Mouse (Mus musculus): ENCODE measurements around the gene Evc2.

Gene Evc2

DNA sequence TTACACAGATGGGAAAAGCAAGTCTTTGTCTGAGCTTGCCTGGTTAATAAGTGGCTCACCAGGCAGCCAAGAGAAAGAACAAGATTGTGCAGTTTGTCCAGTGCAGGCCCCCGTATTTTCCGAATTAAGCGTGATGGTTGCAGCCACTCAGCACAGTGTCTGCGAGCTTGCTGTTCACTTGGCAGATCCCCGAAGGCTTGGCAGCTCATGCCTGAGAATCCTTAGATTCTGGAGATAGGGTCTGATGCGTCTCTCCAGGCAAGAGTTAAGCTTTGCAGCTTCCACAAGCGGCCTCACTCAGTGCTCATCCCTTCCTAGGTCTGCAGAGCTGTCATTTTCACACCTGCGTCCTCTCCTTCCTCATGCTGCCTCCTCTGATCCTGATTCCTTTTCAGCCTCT lies 30.5 kb downstream of the Evc2 start:
- no peak for DNase-seq (ENCODE audit: low spot score)

DNA sequence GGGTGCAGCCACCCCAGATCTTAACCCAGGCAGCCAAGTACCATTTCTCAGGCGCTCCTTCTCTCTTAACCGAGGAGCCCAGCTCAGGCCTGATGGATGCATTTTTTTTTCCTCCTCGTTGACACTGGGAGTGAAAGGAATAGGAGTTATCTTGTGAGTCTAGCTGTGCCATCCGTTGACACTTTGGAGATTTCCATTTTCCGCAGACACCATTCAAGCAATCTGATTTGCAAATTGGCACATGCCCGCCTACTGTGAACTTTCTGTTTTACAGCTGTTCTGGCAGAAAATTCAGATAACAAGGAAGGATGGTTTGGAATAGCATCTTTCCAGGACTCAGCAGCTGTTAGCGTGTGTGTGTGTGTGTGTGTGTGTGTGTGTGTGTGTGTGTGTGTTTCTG lies 39.1 kb downstream of the Evc2 start:
- DNase-seq (ENCODE audit: low spot score) = no peak

DNA sequence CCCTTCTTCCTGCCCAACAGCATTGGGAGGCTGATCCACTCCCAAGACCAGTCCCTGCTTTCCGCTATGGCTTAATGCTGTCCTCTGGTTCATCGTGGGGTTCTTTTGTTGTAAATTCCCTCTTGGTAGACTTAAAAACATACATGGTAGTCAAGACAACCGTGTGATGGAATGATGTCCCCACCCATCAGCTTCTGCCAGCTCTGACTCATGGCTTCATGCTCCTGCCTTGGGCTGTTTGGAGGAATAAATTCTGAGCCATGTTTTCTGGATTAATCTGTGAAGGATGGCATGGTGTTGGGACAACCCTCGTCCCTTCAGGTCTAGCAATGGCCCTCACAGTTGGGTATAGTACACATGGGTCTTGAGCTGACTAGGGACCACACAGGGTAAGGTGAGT lies 42.3 kb downstream of the Evc2 start:
- DNase-seq (ENCODE audit: low spot score) = no peak

DNA sequence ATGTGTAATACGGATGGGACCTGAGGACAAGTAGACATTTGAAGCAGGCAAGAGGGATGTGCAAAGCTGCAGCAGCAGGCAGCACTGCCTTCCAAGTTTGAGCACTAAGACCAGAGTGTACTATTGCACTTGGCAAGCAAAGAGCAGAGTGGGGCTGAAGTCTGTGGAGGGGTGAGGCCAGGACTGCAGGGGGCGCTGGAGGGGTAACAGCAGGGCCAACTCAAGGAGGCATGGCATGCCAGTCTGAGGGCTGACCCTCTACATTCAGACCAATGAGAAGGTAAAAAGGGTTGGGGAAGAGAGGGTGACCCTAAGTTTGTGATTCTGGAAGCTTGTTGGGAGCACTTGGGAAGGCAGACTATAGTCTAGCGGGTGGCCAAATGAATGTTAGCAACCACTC lies 45.3 kb downstream of the Evc2 start:
- no peak for DNase-seq (ENCODE audit: low spot score)

DNA sequence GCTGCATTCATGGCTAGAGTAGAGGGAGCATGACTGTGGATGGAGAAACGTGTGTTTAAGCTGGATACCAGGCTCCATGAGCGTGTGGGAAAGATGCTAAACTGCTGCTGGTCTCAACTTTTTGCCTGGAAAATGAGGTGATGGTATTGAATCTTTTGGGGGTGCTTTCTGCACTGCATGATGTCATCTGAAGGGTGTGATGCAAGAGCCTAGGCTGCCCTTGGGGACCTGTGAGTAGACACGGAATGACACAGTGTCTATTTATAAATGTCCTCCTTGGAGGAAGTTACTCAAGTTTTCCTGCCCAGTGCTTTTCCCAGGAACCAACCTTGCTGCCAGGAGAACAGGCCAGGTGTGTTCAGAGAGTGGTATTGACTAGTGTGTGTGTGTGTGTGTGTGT lies 50.3 kb downstream of the Evc2 start:
- DNase-seq (ENCODE audit: low spot score) = no peak

DNA sequence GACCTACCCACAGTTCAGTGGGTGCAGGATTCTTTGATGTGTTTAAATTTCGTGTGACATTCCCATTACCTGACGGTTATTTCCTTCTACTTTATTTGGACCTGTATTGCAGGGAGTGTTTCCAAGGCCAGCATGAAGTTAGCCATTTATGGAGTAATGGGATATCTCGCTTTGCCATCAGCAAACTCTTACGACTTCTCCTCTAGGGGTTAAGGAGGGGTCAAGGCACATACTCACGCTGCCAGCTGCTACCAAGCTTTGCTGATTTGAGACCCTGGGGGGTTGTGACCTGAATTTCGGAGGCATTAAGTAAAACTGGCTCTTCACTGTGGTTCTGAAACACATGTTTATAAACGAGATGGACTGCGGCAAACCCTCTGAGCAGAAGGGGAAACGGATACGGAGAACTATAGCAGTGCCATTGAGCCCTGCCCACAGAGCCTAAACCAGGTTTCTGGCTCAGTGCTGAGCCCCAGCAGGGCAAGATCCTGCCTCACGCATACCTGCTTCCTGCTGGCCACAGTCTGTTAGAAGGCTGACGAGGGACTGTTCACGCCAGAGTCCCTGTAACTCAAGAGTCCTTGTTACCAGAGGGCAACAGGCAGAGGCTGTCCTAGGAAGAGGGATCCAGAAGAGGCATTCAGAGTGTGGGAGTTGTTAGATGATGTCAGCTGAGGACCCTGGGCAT lies 51.7 kb downstream of the Evc2 start:
- no peak for DNase-seq (ENCODE audit: low spot score)

DNA sequence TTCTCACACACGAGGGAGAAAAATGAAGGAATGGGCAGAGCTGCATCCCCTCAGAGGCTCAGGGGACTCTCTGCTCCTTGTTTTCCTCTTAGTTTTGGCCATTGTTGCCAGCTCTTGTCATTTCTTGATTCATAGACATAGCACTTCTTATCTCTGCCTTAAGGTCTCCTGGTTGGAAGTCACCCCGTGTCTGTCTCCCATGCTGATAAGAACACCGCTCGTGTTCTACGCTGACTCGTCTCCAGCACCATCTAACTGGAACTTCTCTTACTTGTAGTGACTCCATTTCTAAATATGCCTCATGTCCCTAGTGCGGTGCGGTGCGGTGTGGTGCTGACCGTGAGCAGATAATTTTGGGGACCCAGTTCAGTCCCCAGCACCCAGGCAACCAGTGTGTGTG lies 52.6 kb downstream of the Evc2 start:
- peak; percentile 11 for DNase-seq (ENCODE audit: low spot score)

DNA sequence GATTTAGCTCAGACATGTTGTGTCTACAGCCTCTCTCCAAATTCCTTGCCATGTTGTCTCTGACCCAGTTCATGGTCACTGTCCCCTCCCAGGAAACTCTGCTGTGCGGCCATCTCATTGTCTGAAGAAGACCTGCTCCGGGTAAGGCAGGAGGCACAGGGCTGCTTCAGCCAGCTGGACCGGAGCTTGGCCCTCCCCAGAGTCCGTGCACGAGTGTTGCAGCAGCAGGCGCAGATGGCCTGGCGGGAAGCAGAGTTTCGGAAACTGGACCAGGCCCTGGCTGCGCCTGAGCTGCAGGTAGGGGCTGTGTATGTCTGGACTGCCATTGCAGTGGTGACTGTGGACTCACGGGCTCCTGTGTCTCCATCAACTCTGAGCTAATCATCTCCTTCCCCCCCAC lies 53.6 kb downstream of the Evc2 start:
- no peak for DNase-seq (ENCODE audit: low spot score)

DNA sequence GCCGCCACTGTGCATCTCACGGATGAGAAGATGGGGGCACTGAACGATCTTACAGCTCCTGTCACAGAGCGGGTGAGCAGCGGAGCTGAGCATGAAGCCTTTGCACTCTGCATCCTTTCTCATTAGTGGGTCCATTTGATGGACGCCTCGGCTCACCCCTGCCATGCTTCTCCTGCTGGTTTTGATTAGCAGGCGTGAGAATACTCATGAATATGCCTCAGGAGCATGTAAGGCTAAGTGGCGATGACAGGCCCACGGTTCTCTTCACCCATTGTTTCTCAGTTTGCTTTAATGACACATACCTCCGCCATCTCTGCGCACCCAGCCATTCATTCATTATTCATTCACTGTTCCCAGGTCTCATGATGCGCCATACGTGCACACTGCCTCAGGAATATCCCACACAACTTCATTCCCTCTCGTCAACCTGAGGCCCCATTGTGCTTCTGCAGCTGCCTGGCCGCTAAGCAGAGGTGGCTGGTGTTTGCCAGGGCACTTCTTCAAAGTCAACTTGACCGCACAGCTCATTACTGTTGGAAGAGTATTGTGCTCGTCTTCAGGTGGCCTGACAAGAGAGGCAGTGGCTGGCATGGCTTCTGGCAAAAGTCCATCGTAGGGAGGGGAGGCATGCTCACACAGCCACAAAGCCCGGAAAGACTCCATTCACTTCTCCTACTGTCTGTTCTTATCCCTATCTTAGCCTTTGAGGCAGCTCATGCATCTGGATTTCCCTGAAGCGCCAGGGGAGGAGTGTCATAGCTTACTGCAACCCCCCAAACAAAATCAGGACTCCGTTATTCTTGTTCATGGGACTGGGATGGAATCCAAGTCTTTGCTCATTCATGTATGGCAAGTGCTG lies 57.1 kb downstream of the Evc2 start:
- DNase-seq (ENCODE audit: low spot score) = peak; percentile 13

DNA sequence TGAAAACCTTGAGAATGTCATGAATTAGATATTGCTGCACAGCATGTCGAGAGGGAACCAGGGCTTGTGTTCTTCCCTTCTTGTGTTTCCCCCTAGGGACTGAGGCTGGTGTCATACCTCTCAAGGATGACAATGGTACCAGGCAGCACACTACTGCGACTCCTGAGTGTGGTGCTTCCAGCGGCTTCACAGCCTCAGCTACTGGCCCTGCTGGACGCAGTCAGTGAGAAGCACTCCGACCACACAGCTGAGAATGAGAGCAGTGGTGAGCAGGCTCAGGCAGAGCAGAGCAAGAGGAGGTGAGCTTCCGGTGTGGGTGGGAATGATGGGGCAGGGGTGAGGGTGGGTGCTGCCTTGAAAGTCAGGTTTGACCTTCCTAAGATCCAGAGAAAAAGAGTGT lies 80.7 kb downstream of the Evc2 start:
- no peak for DNase-seq (ENCODE audit: low spot score)

DNA sequence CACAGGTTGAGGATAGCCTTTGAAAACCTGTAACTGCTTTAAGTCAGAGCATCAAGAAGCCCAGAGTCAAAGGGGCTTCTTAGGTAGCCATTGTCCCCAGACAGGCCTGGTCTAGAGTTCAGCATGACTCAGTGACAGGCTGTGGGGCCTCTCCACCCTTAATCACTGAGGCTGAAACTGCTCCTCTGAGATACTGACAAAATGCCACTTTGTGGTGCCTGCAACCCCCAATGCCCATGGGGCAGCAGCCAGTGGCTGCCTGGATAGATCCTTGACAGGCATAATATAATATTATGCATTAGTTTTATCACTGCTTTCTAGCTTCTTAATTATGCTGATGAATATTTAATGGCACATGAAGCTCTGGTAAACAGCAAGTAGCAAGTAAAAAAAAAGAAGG lies 88.9 kb downstream of the Evc2 start:
- no peak for DNase-seq (ENCODE audit: low spot score)

DNA sequence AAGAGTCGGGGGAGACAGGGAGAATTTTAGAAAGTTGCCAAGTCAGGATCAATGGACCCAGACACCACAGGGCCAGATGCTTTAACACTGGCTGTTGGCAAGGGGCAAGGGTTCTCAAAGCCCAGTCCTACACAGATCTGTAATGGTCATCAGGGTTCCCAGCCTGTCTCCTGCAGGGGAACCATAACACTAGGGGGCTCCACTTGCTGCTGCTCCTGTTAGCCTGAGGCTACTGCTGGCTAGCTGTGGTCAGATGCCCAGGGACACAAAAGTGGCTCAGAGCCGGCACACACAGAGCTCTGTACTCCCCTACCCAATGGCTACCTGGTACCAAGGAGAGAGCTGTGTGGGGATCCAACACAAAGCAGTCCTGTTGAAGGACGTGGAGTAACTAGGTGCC lies 97.1 kb downstream of the Evc2 start:
- no peak for DNase-seq (ENCODE audit: low spot score)

DNA sequence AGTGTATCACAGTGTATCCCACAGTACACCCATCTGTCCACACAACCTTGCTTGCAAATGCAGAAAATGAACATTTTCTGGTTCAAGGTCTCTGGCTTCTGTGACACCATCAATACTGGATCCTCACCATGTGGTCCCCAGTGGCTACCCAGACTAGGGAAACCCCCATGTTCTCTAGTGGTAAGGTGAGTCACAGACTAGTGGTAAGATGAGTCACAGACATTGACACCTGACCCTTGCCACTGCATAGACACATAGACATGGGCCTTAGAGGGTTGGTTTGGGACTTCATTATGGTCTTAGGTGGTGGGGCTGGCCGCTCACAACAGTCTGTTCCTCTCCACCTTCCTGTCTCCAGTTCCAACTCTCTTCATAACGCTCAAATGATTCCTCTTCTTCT lies 104.5 kb downstream of the Evc2 start:
- no peak for DNase-seq (ENCODE audit: low spot score)

DNA sequence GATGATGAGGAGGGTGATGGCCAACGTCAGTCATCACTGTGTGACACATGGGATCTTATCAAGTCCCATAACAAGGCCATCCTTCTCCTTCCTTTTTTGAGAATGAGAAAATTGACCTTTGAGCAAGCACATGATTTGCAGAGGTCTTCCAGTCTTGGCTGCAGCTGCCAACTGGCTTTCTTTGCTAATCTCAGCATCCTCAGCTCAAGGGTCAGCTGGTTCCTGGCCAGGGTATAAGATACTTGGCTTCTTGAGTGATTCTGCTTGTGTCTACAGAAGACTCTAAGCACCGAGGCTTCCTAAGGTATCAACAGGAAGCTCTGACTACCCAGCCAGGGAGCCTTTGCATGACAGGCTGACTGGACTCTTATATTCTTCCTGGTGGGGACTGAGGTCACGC lies 109.2 kb downstream of the Evc2 start:
- DNase-seq (ENCODE audit: low spot score) = no peak

DNA sequence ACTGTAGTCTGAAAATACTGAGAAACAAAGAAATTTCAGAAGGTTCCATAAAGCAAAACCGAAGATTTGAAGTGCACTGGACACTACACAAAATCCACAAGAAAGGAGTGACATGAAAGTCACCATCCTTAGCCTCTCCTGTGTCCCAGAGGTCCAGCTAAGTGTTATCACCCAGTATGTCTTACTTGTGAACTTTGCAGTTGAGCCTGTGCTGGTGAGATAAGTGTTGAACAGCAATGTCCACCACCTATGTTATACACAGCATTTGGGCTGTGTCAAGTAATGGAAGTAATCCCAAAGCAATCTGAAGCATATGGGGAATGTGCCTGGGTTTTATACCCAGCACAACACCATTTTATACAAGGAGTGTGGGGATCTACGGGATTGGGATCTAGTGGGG lies 118.3 kb downstream of the Evc2 start:
- no peak for DNase-seq (ENCODE audit: low spot score)

DNA sequence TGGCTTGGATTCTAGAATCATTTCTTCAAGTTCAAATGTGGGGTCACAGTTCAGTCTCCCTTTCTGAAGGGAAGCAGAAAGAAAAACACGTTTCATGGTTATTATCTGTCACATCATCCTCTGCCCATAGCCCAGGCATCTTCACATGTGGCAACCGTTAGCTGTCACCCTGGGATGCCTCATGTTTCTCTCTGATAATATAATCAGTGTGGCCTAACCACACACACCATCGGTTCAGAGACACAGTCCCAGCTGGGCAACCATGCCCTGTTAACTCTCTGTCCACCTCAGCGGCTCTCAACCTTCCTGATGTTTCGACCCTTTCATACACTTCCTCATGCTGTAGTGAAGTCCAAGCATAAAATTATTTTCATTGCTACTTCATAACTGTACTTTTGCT lies 118.9 kb downstream of the Evc2 start:
- DNase-seq (ENCODE audit: low spot score) = no peak

DNA sequence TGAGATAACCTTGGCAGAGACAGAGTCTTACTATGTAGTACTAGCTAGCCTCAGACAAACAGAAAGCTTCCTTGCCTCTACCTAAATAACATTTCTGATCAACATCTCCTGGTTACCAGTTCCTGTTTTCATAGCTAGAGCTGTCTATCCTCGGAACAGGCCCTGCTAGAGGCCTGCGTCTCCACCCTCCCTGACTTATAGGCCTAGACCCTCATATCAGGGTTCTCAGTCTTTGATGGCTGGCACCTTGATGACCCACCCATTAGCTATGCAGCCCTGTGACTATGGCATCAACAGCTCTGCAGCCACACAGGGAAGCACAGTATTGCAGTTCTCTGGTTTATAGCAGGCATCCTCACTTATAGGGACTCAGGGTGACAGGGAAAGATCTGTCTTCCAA lies 119.5 kb downstream of the Evc2 start:
- DNase-seq (ENCODE audit: low spot score) = no peak

DNA sequence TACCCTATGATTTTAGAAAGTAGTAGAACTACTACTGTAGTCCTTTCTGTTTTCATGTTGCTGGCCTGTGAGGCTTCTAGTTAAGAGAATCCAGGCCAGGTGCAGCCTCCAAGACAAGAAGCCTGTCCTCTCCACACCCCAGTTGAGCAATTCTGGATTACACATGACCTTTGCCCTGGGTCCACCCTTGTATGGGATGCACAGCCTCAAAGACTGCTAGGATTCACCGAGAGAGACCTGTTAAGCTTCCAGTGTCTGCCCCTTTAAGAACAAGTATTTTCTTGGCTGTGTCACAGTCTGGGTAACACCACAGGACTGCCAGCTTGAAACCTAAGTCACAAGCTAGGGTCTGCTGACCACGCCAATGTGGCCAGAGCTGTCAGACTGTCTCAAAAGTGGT lies 119.9 kb downstream of the Evc2 start:
- no peak for DNase-seq (ENCODE audit: low spot score)

DNA sequence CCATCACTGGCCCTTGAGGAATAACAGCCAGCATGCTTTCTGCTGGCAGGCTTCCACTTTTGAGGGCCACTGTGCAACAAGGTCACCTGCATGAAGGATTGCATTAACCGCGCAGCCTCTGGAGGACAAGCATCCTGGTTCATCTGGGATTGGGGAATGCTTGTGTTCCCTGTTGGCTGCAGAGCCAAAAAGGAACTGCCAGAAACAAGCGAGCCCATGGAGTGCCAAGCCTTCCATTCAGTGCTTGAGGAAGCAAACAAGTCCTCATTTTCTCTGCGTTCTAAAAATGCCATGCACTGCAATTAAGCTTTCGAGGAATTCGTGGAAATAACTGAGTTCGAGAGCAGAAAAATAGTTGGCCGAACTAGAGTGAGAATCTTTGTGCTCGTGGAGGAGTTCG lies 127.2 kb downstream of the Evc2 start:
- no peak for DNase-seq (ENCODE audit: low spot score)

DNA sequence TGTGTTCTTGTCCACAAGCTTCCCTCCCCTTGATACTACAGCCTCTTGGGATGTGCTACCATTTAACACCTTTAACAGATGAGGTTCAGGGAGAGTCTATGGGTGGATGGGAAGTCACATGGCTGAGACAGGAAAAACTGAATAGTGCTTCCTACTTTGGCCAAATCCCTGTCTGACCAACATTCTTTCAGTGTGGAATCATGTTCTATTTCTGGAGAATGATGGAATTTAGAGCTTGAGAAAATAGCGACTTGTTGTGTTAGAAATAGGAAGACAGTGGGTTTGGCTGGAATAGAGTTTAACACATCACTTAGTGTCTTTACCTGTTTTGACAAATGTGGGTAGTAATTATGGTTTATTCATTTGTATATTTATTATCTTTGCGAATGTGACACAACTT lies 129.3 kb downstream of the Evc2 start:
- no peak for DNase-seq (ENCODE audit: low spot score)

DNA sequence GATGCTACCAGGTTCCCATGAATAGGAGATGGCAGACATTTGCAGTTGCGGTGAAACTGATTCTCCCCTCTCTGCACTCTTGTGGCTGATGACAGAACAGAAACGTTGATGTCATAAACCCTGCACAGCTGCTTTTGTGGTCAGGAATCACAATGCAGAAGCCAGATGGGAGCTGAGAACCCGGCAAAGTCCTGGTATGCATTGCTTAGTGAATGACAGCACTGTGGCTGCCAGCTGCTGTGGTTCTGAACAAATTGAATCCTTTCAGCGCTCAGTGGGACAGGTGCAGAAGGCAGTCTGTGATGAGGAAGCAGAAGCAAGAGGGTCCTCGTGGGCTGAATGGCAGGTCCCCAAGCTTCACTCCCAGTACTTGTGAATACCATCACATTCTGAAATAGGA lies 130.7 kb downstream of the Evc2 start:
- DNase-seq (ENCODE audit: low spot score) = no peak

DNA sequence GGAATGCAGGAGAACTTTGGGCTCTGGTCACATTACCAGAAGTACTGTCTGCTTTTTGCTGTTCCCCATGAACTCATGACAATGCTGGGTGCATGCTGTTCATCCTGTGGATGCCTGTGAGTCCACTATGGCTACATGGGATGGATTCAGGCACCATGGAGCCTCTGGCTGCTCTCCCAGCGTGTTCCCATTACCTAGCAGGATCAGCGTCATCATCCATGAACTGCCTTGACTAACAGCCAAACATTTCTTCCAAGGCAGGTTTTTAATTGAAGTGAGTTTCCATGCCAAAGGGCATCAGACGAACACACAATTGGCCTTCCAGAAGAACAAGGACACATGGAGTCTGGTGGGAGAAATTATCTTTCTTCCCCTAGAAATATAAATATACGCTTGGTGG lies 133.3 kb downstream of the Evc2 start:
- DNase-seq (ENCODE audit: low spot score) = no peak

DNA sequence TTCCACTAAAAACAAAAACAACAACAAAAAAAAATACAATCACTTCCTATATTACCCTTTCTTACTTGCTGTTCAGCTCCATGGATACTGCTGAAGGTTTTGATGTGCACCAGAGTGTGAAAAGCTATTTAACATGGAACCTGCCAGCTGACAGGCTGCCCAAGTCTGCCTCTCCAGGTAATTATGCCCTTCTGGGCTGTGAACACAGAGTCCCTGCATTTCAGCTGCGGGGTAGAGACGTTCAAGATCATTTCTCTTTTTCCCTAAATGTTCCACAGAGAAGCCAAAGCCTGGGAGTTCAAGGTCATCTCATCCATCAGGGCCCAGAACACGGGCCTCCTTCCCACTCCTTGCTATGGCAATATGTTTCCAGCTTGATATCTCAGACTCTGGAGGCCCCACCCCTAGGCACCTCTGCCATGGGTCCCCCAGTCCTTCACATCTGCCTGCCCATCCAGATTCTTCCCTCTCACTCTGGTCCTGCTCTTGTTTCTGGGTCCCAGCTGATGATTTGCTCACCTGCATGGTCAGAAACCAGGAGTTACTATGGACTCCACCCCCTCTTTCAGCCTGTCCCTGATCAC lies 133.8 kb downstream of the Evc2 start:
- no peak for DNase-seq (ENCODE audit: low spot score)
